Mouse (Mus musculus): ENCODE data around the gene Cnst. TPM values are rescaled to one million over a fixed set of nuclear protein-coding genes. Genes with fewer than 3 reads are reported as not detected.

The Cnst gene
- polyA plus RNA-seq, 1 experiment from 2014 or later = 22.6 TPM

- no peak for DNase-seq (ENCODE audit: low spot score, missing footprints)
These were observed 36.9 kb downstream of the Cnst start for GRCm38 (mm10) chr1:179583090-179583489.

DNA sequence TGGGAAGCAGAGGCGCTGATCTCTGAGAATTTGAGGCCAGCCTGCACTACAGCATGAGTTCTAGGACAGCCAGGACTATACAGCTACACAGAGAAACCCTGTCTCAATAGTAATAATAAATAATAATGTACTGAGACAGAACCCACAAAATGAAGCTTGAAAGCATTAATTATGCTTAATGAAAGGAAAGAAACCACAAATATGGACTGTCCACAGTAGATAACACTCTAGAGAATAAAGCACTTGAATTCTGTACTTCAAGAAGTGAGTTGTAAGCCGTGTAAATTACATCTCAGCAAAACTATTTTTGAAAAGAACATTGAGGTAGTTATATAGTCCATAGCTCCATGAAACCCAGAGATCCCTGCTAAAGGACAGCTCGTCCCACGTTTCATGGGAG lies 38.0 kb downstream of the Cnst start:
- WGBS = 90% methylated on average over 4 of the region's 4 CpGs
- Histone ChIP-seq H3K4me1 (ENCODE audit: control insufficient read depth, insufficient read depth, low read length) (no peaks in the 10 kb centered on the region), H3K9ac (ENCODE audit: low read length) (no peak overlapping the region), H3K27ac (ENCODE audit: low read depth, low read length) (no peak overlapping the region), H3K36me3 (ENCODE audit: control insufficient read depth, insufficient read depth, low read length) (peaks cover 4% of the 10 kb centered on the region; the same call in 1 of the 2 replicates), H3K27me3 (ENCODE audit: control insufficient read depth, insufficient read depth, low read length) (no peaks in the 10 kb centered on the region), H3K4me3 (ENCODE audit: low read depth, low read length) (no peak overlapping the region), H3K9me3 (ENCODE audit: control insufficient read depth, low read length) (no peaks in the 10 kb centered on the region), H3K4me2 (no peak overlapping the region)
- no peak for ATAC-seq (ENCODE audit: low FRiP score)
- no peak for DNase-seq (ENCODE audit: low spot score, missing footprints)

More at GRCm38 (mm10) chr1:179583090-179583489, 36.9 kb downstream of the Cnst start:
- H3K27me3 ChIP-seq (ENCODE audit: control insufficient read depth, insufficient read depth, low read length) = no peaks in the 10 kb centered on the region
- H3K9ac ChIP-seq (ENCODE audit: low read length) = no peak overlapping the region
- ATAC-seq (ENCODE audit: low FRiP score) = no peak
- no peaks in the 10 kb centered on the region for H3K9me3 ChIP-seq (ENCODE audit: control insufficient read depth, low read length)
- WGBS = 93% methylated on average over 3 of the region's 3 CpGs
- no peak overlapping the region for H3K4me2 ChIP-seq
- H3K4me1 ChIP-seq (ENCODE audit: control insufficient read depth, insufficient read depth, low read length) = no peaks in the 10 kb centered on the region
- peaks cover 4% of the 10 kb centered on the region; the same call in 1 of the 2 replicates for H3K36me3 ChIP-seq (ENCODE audit: control insufficient read depth, insufficient read depth, low read length)
- no peak overlapping the region for H3K4me3 ChIP-seq (ENCODE audit: low read depth, low read length)
- no peak overlapping the region for H3K27ac ChIP-seq (ENCODE audit: low read depth, low read length)

DNA sequence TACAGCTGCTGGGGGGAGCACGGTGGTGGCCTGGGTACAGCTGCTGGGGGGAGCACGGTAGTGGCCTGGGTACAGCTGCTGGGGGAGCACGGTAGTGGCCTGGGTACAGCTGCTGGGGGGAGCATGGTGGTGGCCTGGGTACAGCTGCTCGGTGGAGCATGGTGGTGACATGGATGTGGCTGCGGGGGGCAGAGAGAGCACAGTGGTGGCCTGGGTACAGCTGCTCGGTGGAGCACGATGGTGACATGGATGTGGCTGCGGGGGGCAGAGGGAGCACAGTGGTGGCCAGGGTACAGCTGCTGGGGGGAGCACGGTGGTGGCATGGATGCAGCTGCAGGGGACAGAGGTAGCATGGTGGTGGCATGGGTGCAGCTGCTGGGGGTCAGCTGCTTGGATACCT lies 39.5 kb downstream of the Cnst start:
- no peak overlapping the region for H3K4me2 ChIP-seq
- no peaks in the 10 kb centered on the region for H3K4me1 ChIP-seq (ENCODE audit: control insufficient read depth, insufficient read depth, low read length)
- WGBS = 86% methylated on average over 8 of the region's 9 CpGs
- H3K27me3 ChIP-seq (ENCODE audit: control insufficient read depth, insufficient read depth, low read length) = no peaks in the 10 kb centered on the region
- no peak overlapping the region for H3K9ac ChIP-seq (ENCODE audit: low read length)
- DNase-seq (ENCODE audit: low spot score, missing footprints) (no peak), ATAC-seq (ENCODE audit: low FRiP score) (no peak)
- H3K27ac ChIP-seq (ENCODE audit: low read depth, low read length) = no peak overlapping the region
- H3K4me3 ChIP-seq (ENCODE audit: low read depth, low read length) = no peak overlapping the region
- no peaks in the 10 kb centered on the region for H3K36me3 ChIP-seq (ENCODE audit: control insufficient read depth, insufficient read depth, low read length)
- H3K9me3 ChIP-seq (ENCODE audit: control insufficient read depth, low read length) = no peaks in the 10 kb centered on the region

DNA sequence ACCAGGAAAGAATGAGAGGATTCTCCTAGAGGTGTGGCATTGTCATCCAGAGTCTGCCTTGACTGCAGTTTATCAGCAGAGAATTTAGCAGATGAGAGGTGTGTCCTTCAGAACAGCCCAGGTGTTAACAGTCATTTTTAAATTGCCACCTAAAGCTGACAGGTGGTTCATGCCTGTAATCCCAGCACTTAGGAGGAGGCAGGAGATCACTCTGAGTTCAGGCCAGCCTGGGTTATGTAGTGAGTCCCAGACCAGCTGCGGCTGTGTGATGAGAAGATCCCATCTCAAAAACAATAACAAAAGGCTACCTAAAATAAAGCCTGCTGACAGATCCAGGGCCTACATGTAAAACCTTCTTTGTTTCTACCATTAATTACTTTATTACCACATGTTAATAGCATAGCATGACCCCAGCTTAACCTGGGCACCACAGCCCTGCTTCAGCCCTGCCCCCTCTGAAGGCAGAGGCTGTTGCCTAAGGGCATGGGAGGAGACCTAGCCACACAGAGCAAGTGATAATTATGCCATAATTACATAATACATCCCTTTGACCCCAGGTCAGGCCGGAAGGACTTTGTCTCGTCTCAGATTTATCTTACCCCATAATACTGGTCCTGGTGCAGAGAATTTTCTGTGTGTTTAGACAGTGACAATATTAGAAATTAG lies 40.4 kb downstream of the Cnst start:
- H3K27me3 ChIP-seq (ENCODE audit: control insufficient read depth, insufficient read depth, low read length) = no peaks in the 10 kb centered on the region
- H3K9me3 ChIP-seq (ENCODE audit: control insufficient read depth, low read length) = no peaks in the 10 kb centered on the region
- H3K4me3 ChIP-seq (ENCODE audit: low read depth, low read length) = no peak overlapping the region
- H3K9ac ChIP-seq (ENCODE audit: low read length) = no peak overlapping the region
- WGBS = 64% methylated on average over 3 of the region's 3 CpGs
- no peaks in the 10 kb centered on the region for H3K36me3 ChIP-seq (ENCODE audit: control insufficient read depth, insufficient read depth, low read length)
- DNase-seq (ENCODE audit: low spot score, missing footprints) (no peak), ATAC-seq (ENCODE audit: low FRiP score) (no peak)
- no peak overlapping the region for H3K4me2 ChIP-seq
- no peak overlapping the region for H3K27ac ChIP-seq (ENCODE audit: low read depth, low read length)
- H3K4me1 ChIP-seq (ENCODE audit: control insufficient read depth, insufficient read depth, low read length) = no peaks in the 10 kb centered on the region

- H3K27ac ChIP-seq (ENCODE audit: low read depth, low read length) = no peak overlapping the region
- 86% methylated on average over 4 of the region's 4 CpGs for WGBS
- H3K36me3 ChIP-seq (ENCODE audit: control insufficient read depth, insufficient read depth, low read length) = no peaks in the 10 kb centered on the region
- H3K27me3 ChIP-seq (ENCODE audit: control insufficient read depth, insufficient read depth, low read length) = no peaks in the 10 kb centered on the region
- ATAC-seq (ENCODE audit: low FRiP score) (no peak), DNase-seq (ENCODE audit: low spot score, missing footprints) (no peak)
- H3K9ac ChIP-seq (ENCODE audit: low read length) = no peak overlapping the region
- no peak overlapping the region for H3K4me2 ChIP-seq
- no peaks in the 10 kb centered on the region for H3K4me1 ChIP-seq (ENCODE audit: control insufficient read depth, insufficient read depth, low read length)
- no peak overlapping the region for H3K4me3 ChIP-seq (ENCODE audit: low read depth, low read length)
- no peaks in the 10 kb centered on the region for H3K9me3 ChIP-seq (ENCODE audit: control insufficient read depth, low read length)
These were observed 42.1 kb downstream of the Cnst start for GRCm38 (mm10) chr1:179588230-179588629.

GRCm38 (mm10) chr1:179591639-179592038 lies 45.5 kb downstream of the Cnst start:
- H3K4me2 ChIP-seq = no peak overlapping the region
- no peaks in the 10 kb centered on the region for H3K36me3 ChIP-seq (ENCODE audit: control insufficient read depth, insufficient read depth, low read length)
- 87% methylated on average over 12 of the region's 12 CpGs for WGBS
- no peaks in the 10 kb centered on the region for H3K27me3 ChIP-seq (ENCODE audit: control insufficient read depth, insufficient read depth, low read length)
- no peaks in the 10 kb centered on the region for H3K4me1 ChIP-seq (ENCODE audit: control insufficient read depth, insufficient read depth, low read length)
- no peaks in the 10 kb centered on the region for H3K9me3 ChIP-seq (ENCODE audit: control insufficient read depth, low read length)
- H3K4me3 ChIP-seq (ENCODE audit: low read depth, low read length) = no peak overlapping the region
- H3K27ac ChIP-seq (ENCODE audit: low read depth, low read length) = no peak overlapping the region
- H3K9ac ChIP-seq (ENCODE audit: low read length) = no peak overlapping the region
- ATAC-seq (ENCODE audit: low FRiP score) = no peak
- DNase-seq (ENCODE audit: low spot score, missing footprints) = no peak

DNA sequence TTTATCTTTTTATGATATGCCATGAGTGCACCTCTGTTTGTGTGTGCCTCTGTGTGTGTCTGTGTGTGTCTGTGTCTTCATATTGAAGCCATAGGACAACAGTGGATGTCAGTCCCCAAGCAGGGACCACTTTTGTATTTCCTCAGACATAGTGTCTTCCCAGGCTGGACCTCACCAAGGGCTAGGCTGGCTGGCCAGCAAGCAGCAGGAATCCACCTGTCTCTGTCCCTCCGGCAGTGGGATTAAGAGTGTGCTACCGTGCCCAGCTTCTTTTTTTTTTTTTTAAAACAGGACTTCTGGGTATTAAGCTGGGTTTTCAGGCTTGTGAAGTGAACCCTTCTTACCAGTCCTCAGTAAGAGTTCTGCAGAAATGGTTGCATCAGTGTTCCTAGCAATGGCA lies 46.0 kb downstream of the Cnst start:
- H3K36me3 ChIP-seq (ENCODE audit: control insufficient read depth, insufficient read depth, low read length) = no peaks in the 10 kb centered on the region
- no peak overlapping the region for H3K9ac ChIP-seq (ENCODE audit: low read length)
- DNase-seq (ENCODE audit: low spot score, missing footprints) (no peak), ATAC-seq (ENCODE audit: low FRiP score) (no peak)
- H3K9me3 ChIP-seq (ENCODE audit: control insufficient read depth, low read length) = no peaks in the 10 kb centered on the region
- H3K4me3 ChIP-seq (ENCODE audit: low read depth, low read length) = no peak overlapping the region
- no peaks in the 10 kb centered on the region for H3K27me3 ChIP-seq (ENCODE audit: control insufficient read depth, insufficient read depth, low read length)
- no peak overlapping the region for H3K4me2 ChIP-seq
- H3K27ac ChIP-seq (ENCODE audit: low read depth, low read length) = no peak overlapping the region
- WGBS = 89% methylated on average over 2 of the region's 2 CpGs
- H3K4me1 ChIP-seq (ENCODE audit: control insufficient read depth, insufficient read depth, low read length) = no peaks in the 10 kb centered on the region

DNA sequence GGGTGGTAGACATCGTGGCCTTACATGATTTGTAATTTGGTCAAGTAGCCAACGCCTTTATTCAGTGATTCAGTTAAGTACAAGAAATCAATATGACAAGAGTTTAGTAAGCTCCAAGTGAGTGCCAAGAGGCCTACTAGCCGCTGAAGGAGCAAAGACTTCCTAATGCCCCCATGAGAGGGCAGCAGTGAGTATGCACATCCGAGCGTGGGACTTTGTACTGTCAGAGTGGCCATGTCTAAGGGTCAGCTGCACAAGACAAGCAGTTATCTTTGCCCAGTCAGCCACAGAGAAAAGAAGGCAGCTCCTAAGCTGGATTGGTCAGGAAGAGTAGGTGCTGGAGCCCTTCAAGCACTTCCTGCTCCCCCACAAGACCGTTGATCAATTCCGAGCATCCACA lies 46.8 kb downstream of the Cnst start:
- H3K9ac ChIP-seq (ENCODE audit: low read length) = no peak overlapping the region
- DNase-seq (ENCODE audit: low spot score, missing footprints) = no peak
- no peak overlapping the region for H3K4me2 ChIP-seq
- no peaks in the 10 kb centered on the region for H3K27me3 ChIP-seq (ENCODE audit: control insufficient read depth, insufficient read depth, low read length)
- H3K9me3 ChIP-seq (ENCODE audit: control insufficient read depth, low read length) = no peaks in the 10 kb centered on the region
- no peak for ATAC-seq (ENCODE audit: low FRiP score)
- no peaks in the 10 kb centered on the region for H3K4me1 ChIP-seq (ENCODE audit: control insufficient read depth, insufficient read depth, low read length)
- H3K4me3 ChIP-seq (ENCODE audit: low read depth, low read length) = no peak overlapping the region
- H3K36me3 ChIP-seq (ENCODE audit: control insufficient read depth, insufficient read depth, low read length) = no peaks in the 10 kb centered on the region
- WGBS = 68% methylated on average over 7 of the region's 7 CpGs
- no peak overlapping the region for H3K27ac ChIP-seq (ENCODE audit: low read depth, low read length)

DNA sequence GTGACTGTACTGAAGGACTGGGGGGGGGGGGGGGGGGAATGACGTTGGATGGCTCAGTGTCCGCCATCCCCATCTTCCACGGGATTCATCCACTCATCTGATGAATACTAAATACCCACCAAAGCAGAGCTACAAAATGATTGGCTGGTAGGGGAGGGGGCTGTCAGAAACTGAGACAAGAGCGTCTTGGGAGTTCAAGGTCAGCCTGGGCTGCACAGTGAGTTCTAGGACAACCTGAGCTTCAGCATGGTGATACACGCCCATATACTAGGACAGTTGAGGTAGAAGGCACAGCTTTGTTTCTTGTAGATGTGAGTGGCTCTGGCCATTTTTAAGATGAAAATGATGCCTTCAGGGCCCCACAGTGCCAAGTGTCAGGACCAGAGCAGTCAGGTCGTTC lies 52.2 kb downstream of the Cnst start:
- WGBS = 95% methylated on average over 6 of the region's 6 CpGs
- Histone ChIP-seq H3K4me3 (ENCODE audit: low read depth, low read length) (no peak overlapping the region), H3K4me2 (no peak overlapping the region), H3K9ac (ENCODE audit: low read length) (no peak overlapping the region), H3K27ac (ENCODE audit: low read depth, low read length) (no peak overlapping the region), H3K27me3 (ENCODE audit: control insufficient read depth, insufficient read depth, low read length) (no peaks in the 10 kb centered on the region), H3K9me3 (ENCODE audit: control insufficient read depth, low read length) (no peaks in the 10 kb centered on the region), H3K36me3 (ENCODE audit: control insufficient read depth, insufficient read depth, low read length) (no peaks in the 10 kb centered on the region), H3K4me1 (ENCODE audit: control insufficient read depth, insufficient read depth, low read length) (no peaks in the 10 kb centered on the region)
- DNase-seq (ENCODE audit: low spot score, missing footprints) (no peak), ATAC-seq (ENCODE audit: low FRiP score) (no peak)

Data from midbrain, embryonic 11.5 days (tissue).